Mouse (Mus musculus): ENCODE measurements around the gene Rad23b.
A peak's percentile ranks its signal among the peaks of the same experiment; 100 is the strongest.
"Not testable (repeated sequence)": the region's sequence is repeated elsewhere in the genome, so short reads cannot be mapped to it uniquely, and the experiment has no call there.

Rad23b gene

DNA sequence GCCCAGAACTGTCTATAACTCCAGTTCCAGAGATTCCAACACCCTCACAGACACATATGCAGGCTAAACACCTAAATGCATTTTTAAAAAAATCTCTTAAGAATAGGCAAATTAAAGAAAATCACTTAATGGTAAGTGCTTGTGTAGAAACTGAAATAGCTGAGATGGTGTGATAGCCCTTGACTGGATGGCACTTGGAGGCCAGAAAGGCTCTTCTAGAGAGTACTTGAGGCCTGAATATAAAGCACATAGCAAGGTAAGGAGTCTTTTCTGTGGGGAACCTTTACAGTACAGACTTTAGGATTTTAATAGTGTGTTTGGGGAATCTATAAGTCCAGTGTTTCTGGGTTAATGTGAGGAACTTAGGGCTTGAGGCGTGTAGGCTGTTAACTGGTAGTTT is 4.2 kb downstream of the Rad23b start:
- DNase-seq (ENCODE audit: extremely low spot score), result no peak

DNA sequence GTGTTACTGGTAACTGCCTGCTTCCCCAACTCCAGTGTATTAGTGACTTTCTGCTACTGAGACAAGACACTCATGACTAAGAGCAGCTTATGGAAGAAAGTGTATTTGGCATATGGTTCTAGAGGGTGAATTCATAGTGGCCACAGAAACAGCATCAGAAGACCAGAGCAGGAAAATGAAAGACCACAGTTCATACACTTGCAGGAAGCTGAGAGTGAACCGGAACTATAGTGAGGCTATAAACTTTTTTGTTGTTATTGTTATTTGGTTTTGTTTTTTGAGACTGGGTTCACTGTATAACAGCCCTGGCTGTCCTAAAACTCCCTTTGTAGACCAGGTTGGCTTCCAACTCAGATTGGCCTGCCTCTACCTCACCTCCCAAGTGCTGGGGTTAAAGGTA is 6.0 kb downstream of the Rad23b start:
- DNase-seq (ENCODE audit: extremely low spot score), result no peak

DNA sequence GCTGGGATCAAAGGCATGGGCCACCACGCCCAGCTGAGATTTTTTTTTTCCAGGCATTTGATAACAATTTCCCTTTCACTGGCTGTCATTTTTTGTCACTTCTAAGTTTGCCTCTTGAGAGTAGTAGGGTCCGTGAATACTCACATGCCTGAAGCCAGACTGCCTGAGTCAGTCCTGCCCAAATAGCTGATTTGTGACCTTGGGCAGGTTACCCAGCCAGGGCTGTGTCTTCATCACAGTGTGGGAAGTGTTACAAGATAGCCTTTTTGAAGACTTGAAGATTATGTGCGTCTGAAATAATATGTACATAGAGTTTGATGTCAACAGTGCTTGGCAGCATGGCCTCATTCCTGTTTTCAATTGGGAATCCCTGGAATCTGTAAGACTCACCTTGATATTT is 6.9 kb downstream of the Rad23b start:
- no peak for DNase-seq (ENCODE audit: extremely low spot score)

DNA sequence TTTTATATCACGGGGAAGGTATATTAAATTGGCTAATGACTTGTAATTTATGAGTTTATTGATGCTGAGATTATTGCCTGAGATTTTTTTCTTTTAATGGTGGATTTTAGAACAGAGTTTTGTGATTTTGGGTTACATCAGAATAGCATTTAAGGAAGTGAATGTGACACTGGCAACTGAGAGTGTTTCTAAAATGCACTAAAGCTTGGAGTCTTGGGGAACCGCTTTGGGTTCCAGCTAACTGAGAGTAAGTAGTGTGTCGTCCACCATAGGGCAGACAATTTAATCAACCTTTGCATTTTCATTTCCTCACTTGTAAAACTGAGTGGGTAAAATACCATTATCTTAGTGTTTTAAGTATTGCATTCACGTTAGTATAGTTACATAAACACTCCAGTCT is 14.0 kb downstream of the Rad23b start:
- no peak for DNase-seq (ENCODE audit: extremely low spot score)

DNA sequence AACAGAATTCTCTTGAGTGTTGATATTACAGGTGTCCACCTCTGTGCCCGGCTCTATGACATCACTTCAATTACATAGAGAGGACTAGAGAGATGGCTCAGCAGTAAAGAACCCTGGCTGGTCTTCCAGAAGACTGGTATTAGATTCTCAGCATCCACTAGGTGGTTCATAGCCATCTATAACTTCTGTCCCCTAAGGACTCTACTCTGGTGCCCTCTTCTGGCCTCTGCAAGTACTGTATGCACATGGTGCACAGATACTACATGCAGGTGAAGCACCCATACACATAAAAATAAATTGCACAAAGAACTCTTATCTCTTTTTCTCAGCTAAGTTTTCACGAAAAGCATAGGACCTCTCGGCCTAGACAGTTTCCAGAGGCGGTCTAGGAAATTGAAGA is 14.5 kb downstream of the Rad23b start:
- DNase-seq (ENCODE audit: extremely low spot score), result peak; percentile 12

DNA sequence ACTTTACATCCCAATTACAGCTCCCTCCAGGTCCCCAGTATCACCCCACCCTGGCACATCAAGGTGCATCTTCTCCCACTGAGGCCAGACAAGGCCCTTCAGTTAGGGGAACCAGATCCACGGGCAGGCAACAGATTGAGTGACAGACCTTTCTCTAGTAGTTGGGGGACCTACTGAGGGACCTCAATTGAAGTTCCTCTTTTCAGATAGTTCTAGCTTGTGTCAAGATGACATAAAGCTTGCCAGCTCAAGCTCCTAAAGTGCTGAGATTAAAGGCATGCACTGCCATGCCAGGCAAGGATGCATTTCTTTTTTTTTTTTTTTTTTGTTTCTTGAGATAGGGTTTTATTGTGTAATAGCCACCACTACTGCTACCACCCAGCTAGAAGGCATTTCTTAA is 16.2 kb downstream of the Rad23b start:
- DNase-seq (ENCODE audit: extremely low spot score), result no peak

DNA sequence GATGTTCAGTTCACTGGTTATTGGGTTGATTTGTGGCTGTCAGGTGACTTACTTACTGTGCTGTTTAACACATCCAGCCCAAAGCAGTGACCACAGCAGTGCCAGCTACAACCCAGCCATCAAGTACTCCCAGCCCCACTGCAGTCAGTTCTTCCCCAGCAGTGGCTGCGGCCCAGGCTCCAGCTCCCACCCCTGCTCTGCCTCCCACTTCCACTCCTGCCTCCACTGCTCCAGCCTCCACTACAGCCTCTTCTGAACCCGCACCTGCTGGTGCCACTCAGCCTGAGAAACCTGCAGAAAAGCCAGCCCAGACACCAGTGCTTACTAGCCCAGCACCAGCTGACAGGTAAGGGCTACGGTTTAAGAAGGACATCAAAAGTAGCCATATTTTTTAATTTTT is 20.3 kb downstream of the Rad23b start:
- no peak for DNase-seq (ENCODE audit: extremely low spot score)

DNA sequence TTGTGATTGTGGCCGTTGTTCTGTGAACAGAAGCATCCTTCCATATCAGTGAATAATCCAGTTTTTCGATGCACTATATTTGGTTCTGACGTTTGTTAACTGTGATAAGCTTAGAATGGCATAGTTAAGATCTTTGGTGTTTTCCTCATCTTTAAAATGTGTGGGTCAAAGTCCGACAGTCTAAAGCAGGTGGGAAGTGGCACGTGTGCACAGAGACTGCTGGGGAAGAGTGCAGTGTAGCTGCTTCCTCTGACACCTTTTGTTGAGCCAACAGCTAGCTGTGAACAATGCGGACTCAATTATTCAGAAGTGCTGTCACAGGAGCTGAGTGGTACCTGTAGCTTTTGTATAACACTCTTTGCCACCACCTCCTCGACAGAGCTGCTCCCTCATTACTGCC is 21.5 kb downstream of the Rad23b start:
- DNase-seq (ENCODE audit: extremely low spot score), result no peak

DNA sequence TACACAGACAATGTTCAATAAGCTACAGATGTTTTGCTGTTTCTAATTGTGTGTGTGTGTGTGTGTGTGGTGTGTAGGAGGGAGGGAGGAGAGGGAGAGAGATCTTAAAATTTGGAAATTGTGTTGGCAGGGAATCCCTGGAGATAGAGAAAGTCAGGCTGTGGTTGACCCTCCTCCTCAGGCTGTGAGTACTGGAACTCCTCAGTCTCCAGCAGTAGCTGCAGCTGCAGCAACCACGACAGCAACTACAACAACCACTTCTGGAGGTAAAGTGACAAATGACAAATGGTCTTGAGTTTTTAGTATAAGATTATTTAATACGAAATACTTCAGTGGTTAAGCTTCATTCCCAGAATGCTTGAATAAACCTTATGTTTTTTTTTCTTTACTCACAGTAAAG is 32.5 kb downstream of the Rad23b start:
- no peak for DNase-seq (ENCODE audit: extremely low spot score)

DNA sequence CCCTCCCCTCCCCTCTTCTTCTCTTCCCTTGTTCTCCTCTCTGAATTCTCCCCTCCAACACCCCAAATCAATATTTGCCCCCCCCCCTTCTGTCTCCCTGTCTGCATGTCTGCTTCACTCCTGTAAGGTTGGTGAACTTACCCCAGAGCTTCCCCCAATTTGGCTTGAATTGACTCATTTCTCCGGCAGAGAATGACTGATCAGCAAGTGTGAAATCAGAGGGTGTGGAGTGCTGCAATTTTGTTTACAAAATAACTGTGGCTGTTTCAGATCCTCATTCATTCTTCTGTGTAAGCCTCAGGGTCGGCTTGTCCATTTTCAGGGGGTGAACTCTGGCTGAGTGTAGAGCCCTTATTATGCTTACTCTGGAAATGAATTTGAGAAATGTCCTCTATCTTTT is 36.9 kb downstream of the Rad23b start:
- no peak for DNase-seq (ENCODE audit: extremely low spot score)

DNA sequence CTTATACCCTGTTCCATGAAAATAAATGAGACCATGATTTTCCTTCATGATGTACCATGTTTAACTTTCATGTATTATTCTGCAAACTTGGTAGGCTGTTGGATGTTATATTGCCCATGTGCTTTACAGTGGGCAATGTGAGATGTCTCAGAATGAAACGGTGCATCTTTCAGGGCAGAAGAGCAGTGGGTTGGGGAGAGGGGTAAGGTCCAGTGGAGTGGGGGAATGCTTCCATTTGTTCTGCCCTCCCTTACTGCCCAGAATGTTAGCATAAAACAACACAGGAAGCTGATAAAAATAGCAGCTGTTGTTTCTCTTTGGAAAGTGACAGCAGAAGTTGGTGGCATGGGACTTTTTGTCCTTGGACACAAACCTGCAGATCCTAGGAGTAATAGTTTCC is 41.6 kb downstream of the Rad23b start:
- no peak for DNase-seq (ENCODE audit: extremely low spot score)

DNA sequence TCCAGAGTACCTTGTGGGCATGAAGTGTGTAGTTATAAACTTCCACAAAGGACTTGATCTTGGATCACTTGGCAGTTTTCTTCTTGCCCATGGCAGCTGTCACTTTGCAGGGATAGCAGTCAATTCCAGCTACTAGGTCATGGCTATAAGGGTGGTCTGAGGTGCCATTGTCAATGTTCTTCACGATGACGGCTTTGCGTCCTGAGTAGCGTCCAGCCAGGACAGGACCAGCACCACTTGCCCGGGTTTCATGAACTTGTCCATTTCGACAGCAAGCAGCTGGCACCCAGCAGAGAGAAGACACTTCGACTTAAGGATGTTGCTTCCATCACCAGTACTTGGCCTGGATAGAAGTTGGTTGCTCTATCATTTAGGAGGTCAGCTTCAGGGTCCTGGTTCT is 42.6 kb downstream of the Rad23b start:
- DNase-seq (ENCODE audit: extremely low spot score), result peak; percentile 12

DNA sequence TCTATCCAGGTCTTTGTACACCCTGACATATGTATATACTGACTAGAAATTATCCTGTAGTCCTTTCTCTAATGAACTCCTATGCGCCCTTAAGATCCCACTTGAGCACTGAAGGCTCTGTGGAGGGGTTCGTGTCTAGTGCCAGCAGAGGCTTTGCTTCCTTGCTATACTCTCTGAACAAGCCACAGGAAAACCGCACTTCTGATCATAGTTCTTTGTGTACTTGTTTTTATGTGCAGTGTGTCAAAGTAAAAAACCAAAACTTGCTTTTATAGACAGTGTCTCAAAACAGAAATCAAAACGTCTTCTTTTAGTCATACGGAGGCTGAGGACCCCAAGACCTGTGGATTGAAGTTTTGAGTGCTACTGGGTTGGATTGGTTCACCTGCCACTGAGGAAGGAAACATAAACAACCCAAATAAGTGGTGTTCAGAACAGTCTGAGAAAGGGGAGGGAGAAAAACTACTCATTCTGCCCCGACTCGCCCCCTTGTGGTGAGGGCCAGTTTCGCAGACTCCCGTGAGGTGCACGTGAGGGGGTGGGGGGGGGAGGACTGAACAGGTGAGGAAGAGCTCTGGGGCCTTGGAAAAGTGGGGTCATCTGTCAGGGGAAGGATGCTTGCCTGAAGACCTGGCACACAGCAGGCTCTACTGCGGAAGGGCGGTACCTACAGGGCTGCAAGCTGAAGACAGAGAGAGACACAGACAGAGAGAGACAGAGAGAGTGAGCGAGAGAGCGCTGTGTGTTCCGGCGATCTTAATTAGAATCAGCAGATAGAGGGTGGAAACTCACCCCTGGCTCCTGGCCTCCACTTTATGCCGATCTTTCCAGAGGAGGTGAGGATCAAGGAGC is 48.3 kb downstream of the Rad23b start:
- DNase-seq (ENCODE audit: extremely low spot score), result peak; percentile 38

DNA sequence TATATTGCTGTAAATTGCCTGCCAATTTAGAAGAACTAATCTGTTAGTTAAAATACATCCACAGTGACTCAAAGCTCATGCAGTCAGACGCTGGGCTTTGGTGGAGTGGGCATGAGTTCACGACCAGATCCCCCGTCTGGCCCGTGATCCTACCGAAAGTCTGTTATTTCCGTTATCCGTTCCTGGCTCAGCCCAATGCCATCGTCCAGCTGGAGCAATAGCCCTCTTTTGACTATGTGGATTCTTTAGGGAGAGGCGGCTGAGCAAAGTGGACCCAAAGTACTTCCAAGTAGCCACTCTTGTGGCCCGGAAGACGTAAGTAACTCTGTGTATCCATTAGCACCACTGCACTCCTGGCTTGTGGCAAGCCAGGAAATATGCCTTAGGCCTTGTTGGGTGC is 49.1 kb downstream of the Rad23b start:
- no peak for DNase-seq (ENCODE audit: extremely low spot score)

DNA sequence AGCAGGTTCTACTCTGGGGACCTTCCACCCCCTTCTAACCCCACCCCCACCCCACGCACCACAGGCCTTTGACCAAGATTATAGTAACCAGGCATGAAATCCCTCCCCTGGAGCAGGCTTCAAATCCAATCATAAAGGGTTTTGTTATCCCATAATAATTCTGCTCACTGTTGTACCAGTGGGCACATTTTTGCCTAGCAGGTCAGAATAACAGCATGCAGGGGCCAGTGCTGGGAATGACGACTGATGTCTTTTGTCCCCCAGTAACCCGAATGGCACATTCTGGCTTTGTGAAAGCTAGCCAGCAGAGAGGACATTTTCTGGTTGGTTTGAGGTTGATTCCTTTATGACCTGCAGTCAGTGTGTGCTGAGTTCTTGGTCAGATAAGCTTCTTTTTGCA is 55.5 kb downstream of the Rad23b start:
- DNase-seq (ENCODE audit: extremely low spot score), result no peak

DNA sequence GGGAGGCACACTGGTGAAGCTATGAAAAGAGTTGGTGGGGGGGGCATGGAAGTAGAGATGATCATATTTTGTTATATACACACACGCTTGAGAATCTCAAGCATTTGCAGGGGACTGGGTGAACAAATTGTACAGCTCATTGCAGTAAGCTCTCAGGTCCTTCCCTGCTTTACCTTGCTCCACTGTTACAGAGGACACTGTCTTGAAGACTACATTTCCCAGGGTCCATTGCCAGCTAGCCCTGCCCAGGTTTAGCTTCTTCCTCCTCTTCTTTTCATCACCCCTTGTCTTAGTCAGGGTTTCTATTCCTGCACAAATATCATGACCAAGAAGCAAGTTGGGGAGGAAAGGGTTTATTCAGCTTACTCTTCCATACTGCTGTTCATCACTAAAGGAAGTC is 56.7 kb downstream of the Rad23b start:
- no peak for DNase-seq (ENCODE audit: extremely low spot score)

DNA sequence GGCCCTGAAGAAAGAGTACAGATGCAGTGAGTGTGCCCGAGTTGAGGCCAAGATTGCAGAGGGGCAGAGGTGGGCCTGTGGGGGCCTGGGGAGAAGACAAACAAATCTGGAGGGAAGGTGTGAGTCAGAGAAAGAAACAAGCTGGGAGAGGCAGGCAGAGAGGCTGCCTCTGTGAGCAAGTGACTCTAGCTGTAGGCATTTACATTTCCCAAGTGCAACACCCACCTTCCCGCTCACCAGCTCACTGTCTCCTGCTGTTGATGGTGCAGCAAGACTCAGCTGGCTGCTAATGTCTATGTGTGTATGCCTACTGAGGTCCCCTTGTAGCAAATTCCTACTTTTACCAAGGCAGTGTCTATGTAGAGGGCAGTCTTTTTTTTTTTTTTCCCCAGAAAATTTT is 58.2 kb downstream of the Rad23b start:
- no peak for DNase-seq (ENCODE audit: extremely low spot score)

DNA sequence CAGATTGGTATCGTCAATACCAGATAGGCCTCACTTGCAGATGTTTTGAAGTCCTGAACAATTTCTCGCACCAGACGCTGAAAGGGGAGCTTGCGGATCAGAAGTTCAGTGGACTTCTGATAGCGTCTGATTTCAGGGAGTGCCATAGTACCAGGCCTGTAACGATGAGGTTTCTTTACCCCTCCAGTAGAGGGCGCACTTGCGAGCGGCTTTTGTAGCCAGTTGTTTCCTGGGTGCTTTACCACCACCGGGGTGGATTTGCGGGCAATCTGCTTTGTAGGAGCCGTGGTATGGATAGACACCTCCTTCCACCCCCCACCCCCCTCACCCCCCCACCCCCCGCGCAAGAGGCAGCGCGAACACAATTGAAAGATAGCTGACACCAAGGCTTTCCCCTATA is 59.2 kb downstream of the Rad23b start:
- no peak for DNase-seq (ENCODE audit: extremely low spot score)

DNA sequence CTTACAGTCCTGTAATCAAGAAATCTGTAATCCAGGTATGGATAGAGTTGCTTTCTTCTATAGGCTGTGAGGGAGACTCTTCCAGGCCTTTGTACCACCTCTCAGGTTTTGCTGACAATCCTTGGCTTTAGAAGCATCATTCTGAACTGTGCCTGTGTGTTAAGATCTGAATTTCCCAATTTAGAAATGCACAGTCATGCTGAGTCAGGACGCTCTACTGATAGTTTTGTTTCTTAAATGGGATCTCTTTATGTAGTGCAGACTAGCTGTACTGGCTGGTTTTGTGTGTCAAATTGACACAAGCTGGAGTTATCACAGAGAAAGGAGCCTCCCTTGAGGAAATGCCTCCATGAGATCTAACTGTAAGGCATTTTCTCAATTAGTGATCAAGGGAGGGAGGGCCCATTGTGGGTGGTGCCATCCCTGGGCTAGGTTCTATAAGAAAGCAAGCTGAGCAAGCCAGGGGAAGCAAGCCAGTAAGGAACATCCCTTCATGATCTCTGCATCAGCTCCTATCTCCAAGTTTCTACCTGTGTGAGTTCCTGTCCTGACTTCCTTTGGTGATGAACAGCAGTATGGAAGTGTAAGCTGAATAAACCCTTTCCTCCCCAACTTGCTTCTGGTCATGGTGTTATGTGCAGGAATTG is 59.9 kb downstream of the Rad23b start:
- DNase-seq (ENCODE audit: extremely low spot score), result not testable (repeated sequence)

DNA sequence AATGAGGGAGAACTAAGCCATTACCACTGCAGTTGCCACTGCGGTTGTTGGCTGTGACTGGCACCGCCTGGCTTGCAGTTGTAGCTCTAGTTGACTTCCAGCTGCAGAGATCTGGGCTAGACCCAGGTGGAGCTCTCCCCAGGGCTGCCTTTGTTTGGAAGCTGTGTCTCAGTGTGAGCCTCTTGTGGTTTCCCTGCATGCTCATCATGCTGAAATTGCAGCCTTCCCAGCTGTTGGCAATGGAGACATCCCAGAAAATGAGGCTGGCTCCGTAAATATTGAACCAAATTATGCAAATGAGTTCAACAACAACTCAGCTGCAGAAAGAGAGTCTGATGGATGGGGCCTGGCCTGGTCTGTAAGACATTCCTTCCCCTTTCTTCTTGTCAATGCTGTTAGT is 66.0 kb downstream of the Rad23b start:
- DNase-seq (ENCODE audit: extremely low spot score), result no peak

DNA sequence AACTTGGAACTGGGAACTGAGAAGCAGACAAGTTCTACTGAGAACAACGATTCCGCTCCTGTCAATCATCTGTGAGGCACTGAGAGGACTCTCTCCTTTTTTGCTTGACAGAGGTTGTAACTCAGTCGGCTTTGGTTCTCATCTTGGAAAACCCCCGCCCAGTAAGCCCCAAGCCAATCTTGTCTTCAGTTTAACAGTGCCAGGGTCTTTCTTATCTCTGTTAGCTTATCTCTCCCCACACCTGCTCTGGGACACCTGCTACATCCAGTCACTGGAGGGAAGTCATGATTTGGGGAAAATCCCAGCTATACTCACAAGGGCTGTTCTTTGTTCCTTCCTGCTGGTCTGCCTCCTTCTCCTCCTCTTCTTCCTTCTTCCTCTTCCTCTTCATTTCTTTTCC is 76.4 kb downstream of the Rad23b start:
- DNase-seq (ENCODE audit: extremely low spot score), result no peak

Data from embryo, embryonic 9.5 days (tissue).